Mouse (Mus musculus) testis, adult 2 months (tissue): Measurements from ENCODE around the gene Mad1l1. TPM values are rescaled to one million over a fixed set of nuclear protein-coding genes. Genes with fewer than 3 reads are reported as not detected.

Experiments used
- H3K27ac ChIP-seq: fragments of 200-500 bp; 2 replicates; pipeline ENCODE4 v1.5.1; 2012; ENCODE audit warnings: low read depth, low read length; ENCODE audit not compliant: control insufficient read depth, insufficient read depth
- H3K27me3 ChIP-seq: fragments of 200-500 bp; 2 replicates; pipeline ENCODE4 v1.6.1; 2012; ENCODE audit warnings: mild to moderate bottlenecking, low read length, moderate library complexity; ENCODE audit not compliant: control insufficient read depth, insufficient read depth
- H3K36me3 ChIP-seq: fragments of 200-500 bp; 2 replicates; pipeline ENCODE4 v1.6.1; 2012; ENCODE audit warnings: mild to moderate bottlenecking, low read length; ENCODE audit not compliant: control insufficient read depth, insufficient read depth
- H3K4me1 ChIP-seq: fragments of 200-500 bp; 2 replicates; pipeline ENCODE4 v1.6.1; 2012; ENCODE audit warnings: low read length; ENCODE audit not compliant: control insufficient read depth, insufficient read depth
- H3K4me3 ChIP-seq: fragments of 200-500 bp; 2 replicates; pipeline ENCODE4 v1.5.1; 2012; ENCODE audit warnings: low read depth, mild to moderate bottlenecking, low read length, moderate library complexity, mixed read lengths; ENCODE audit not compliant: control insufficient read depth
- CTCF ChIP-seq: fragments of 200-500 bp; IDR thresholded peaks from 2 replicates; pipeline ENCODE4 v1.5.1; 2012; ENCODE audit warnings: low read depth, mild to moderate bottlenecking, inconsistent platforms, low read length, moderate library complexity; ENCODE audit not compliant: control insufficient read depth, insufficient read depth, insufficient replicate concordance
- POLR2A ChIP-seq: fragments of 200-500 bp; IDR thresholded peaks from 2 replicates; pipeline ENCODE4 v1.6.1; 2012; ENCODE audit warnings: low read depth, mild to moderate bottlenecking, inconsistent platforms, low read length, moderate library complexity; ENCODE audit not compliant: control insufficient read depth
- polyA plus RNA-seq: library from polyadenylated mRNA; depleted of rRNA; stranded (reverse); fragments of >200 nt; gene quantifications from 2 replicates; pipeline ENCODE4 v1.2.3, GENCODE M21; 2012

The Mad1l1 gene
- polyA plus RNA-seq, 1 experiment, result 16.7 TPM

- no peaks in the 10 kb centered on the region for H3K4me1 ChIP-seq
- H3K36me3 ChIP-seq, result no peaks in the 10 kb centered on the region
- TF ChIP-seq POLR2A (no peak), CTCF (no peak)
- no peaks in the 10 kb centered on the region for H3K27me3 ChIP-seq
- H3K4me3 ChIP-seq, result no peak overlapping the region
- no peak overlapping the region for H3K27ac ChIP-seq
Observed at GRCm38 (mm10) chr5:140037587-140038233, 283.6 kb downstream of the Mad1l1 start.

GRCm38 (mm10) chr5:140035641-140036040 lies 285.7 kb downstream of the Mad1l1 start:
- H3K4me1 ChIP-seq, result no peaks in the 10 kb centered on the region
- no peaks in the 10 kb centered on the region for H3K27me3 ChIP-seq
- TF ChIP-seq POLR2A, result no peak
- no peak for TF ChIP-seq CTCF
- no peak overlapping the region for H3K27ac ChIP-seq
- no peaks in the 10 kb centered on the region for H3K36me3 ChIP-seq
- no peak overlapping the region for H3K4me3 ChIP-seq

GRCm38 (mm10) chr5:140035025-140035330 lies 286.4 kb downstream of the Mad1l1 start:
- no peak for TF ChIP-seq POLR2A
- peak; percentile 51; the same call in 1 of the 2 replicates for TF ChIP-seq CTCF
- Histone ChIP-seq H3K36me3 (no peaks in the 10 kb centered on the region), H3K4me1 (no peaks in the 10 kb centered on the region), H3K27ac (no peak overlapping the region), H3K27me3 (no peaks in the 10 kb centered on the region), H3K4me3 (no peak overlapping the region)

- no peak for TF ChIP-seq CTCF
- TF ChIP-seq POLR2A, result no peak
Observed at GRCm38 (mm10) chr5:140034300-140035024, 286.9 kb downstream of the Mad1l1 start.

DNA sequence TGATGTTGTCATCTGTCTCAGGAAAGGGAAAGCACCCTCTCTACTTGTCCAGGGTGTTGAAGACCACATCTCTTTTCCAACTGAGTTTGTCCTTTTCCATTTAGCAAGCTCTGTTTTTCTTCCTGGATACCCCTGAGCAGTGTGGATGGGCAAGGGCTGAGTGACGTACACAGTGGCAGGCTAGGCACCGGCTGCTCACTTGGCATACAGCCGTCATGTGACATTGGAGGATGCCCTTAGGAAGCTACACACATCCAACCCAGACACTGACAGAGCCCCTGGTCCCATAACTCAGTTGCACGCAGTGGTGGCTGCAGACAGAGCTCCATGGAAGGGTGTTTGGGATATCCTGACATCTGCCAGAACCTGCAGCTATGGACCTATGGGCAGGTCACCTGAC lies 295.0 kb downstream of the Mad1l1 start:
- no peaks in the 10 kb centered on the region; the same call in 1 of the 2 replicates for H3K4me1 ChIP-seq
- H3K4me3 ChIP-seq, result no peak overlapping the region
- TF ChIP-seq POLR2A, result no peak
- no peak for TF ChIP-seq CTCF
- H3K27ac ChIP-seq, result no peak overlapping the region
- no peaks in the 10 kb centered on the region for H3K36me3 ChIP-seq
- H3K27me3 ChIP-seq, result no peaks in the 10 kb centered on the region

More at GRCm38 (mm10) chr5:140034300-140035024, 286.9 kb downstream of the Mad1l1 start:
- no peaks in the 10 kb centered on the region for H3K4me1 ChIP-seq
- H3K4me3 ChIP-seq, result no peak overlapping the region
- H3K27ac ChIP-seq, result no peak overlapping the region
- H3K36me3 ChIP-seq, result no peaks in the 10 kb centered on the region
- no peaks in the 10 kb centered on the region for H3K27me3 ChIP-seq

DNA sequence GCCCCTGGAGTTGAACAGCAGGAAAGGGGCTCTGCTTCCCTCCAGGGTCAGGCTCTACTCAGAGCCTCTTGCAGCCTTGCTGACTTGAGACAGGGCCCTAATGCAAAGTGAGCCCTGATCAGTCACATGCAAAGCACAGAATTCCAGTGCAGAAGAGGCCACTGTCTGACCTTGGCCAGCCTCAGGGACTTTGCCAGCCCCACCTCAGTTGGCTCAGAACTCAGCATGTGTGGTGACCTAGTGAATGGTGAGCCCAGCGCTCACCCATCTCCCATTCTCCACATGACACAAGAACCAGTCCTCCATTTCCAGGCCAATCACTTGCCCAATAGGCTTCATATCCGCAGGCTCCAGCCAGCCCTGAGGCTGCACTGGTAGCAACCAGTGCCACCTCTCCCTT lies 296.1 kb downstream of the Mad1l1 start:
- Histone ChIP-seq H3K27ac (no peak overlapping the region), H3K4me3 (no peak overlapping the region), H3K4me1 (no peaks in the 10 kb centered on the region; the same call in 1 of the 2 replicates), H3K36me3 (no peaks in the 10 kb centered on the region), H3K27me3 (no peaks in the 10 kb centered on the region)
- TF ChIP-seq CTCF, result no peak
- TF ChIP-seq POLR2A, result no peak

DNA sequence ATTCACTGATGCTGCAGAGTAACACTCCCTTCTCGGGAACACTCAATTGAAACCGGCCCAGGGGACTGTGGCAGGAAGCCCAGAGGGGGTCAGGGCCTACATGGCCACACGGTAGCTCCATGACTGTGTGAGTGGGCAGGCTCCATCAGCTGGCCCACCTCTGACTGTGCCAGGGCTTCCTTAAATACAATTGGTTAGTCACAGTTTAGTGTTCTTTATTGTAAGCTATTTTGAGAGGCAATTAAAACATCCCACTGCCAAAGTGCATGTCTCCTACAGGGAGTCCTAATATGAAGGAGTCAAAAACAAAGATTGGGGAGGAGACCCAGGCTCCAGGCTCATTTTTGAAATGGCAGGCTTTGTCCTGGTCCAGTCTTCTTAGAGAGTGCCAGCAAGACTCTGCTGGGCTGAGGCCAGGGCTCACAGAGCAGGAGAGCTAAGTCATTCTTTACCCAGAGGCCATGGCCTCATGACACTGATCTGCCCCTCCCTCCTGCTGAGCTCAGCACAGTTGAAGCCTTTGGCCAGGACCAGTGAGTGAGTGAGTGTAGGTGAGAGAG lies 297.3 kb downstream of the Mad1l1 start:
- TF ChIP-seq CTCF (no peak), POLR2A (no peak)
- Histone ChIP-seq H3K27me3 (no peaks in the 10 kb centered on the region), H3K4me1 (no peaks in the 10 kb centered on the region; the same call in 1 of the 2 replicates), H3K36me3 (no peaks in the 10 kb centered on the region), H3K27ac (no peak overlapping the region), H3K4me3 (no peak overlapping the region)
